Mouse (Mus musculus): ENCODE data around the gene Slc24a4.

Slc24a4 gene

GRCm38 (mm10) chr12:102284618-102285159, 156.2 kb downstream of the Slc24a4 start:
- DNase-seq (ENCODE audit: low read depth, low spot score), result no peak

- DNase-seq (ENCODE audit: low read depth, low spot score), result no peak
These were observed 156.8 kb downstream of the Slc24a4 start for GRCm38 (mm10) chr12:102285318-102285717.

- DNase-seq (ENCODE audit: low read depth, low spot score), result no peak
These were observed 157.2 kb downstream of the Slc24a4 start for GRCm38 (mm10) chr12:102285779-102286178.

- DNase-seq (ENCODE audit: low read depth, low spot score), result no peak
These were observed 158.3 kb downstream of the Slc24a4 start for GRCm38 (mm10) chr12:102286681-102287414.

GRCm38 (mm10) chr12:102287904-102288602, 159.5 kb downstream of the Slc24a4 start:
- no peak for DNase-seq (ENCODE audit: low read depth, low spot score)

- DNase-seq (ENCODE audit: low read depth, low spot score), result no peak
These were observed 160.3 kb downstream of the Slc24a4 start for GRCm38 (mm10) chr12:102288846-102289245.

GRCm38 (mm10) chr12:102289568-102289967, 161.0 kb downstream of the Slc24a4 start:
- DNase-seq (ENCODE audit: low read depth, low spot score), result no peak

GRCm38 (mm10) chr12:102290662-102291061, 162.1 kb downstream of the Slc24a4 start:
- DNase-seq (ENCODE audit: low read depth, low spot score), result no peak

- DNase-seq (ENCODE audit: low read depth, low spot score), result no peak
These were observed 163.2 kb downstream of the Slc24a4 start for GRCm38 (mm10) chr12:102291686-102292085.

- DNase-seq (ENCODE audit: low read depth, low spot score), result no peak
These were observed 164.1 kb downstream of the Slc24a4 start for GRCm38 (mm10) chr12:102292501-102293215.

GRCm38 (mm10) chr12:102294634-102295033, 166.1 kb downstream of the Slc24a4 start:
- DNase-seq (ENCODE audit: low read depth, low spot score), result no peak

- no peak for DNase-seq (ENCODE audit: low read depth, low spot score)
These were observed 166.7 kb downstream of the Slc24a4 start for GRCm38 (mm10) chr12:102295230-102295629.

GRCm38 (mm10) chr12:102295662-102296061, 167.1 kb downstream of the Slc24a4 start:
- no peak for DNase-seq (ENCODE audit: low read depth, low spot score)

GRCm38 (mm10) chr12:102296361-102296760, 167.8 kb downstream of the Slc24a4 start:
- no peak for DNase-seq (ENCODE audit: low read depth, low spot score)

GRCm38 (mm10) chr12:102296967-102297366, 168.4 kb downstream of the Slc24a4 start:
- DNase-seq (ENCODE audit: low read depth, low spot score), result no peak

- DNase-seq (ENCODE audit: low read depth, low spot score), result no peak
These were observed 170.7 kb downstream of the Slc24a4 start for GRCm38 (mm10) chr12:102299209-102299608.

- DNase-seq (ENCODE audit: low read depth, low spot score), result no peak
These were observed 173.1 kb downstream of the Slc24a4 start for GRCm38 (mm10) chr12:102301585-102301984.

GRCm38 (mm10) chr12:102302322-102302721, 173.8 kb downstream of the Slc24a4 start:
- no peak for DNase-seq (ENCODE audit: low read depth, low spot score)

GRCm38 (mm10) chr12:102302831-102303351, 174.4 kb downstream of the Slc24a4 start:
- DNase-seq (ENCODE audit: low read depth, low spot score), result no peak

GRCm38 (mm10) chr12:102303867-102304266, 175.3 kb downstream of the Slc24a4 start:
- DNase-seq (ENCODE audit: low read depth, low spot score), result no peak

- DNase-seq (ENCODE audit: low read depth, low spot score), result no peak
These were observed 176.7 kb downstream of the Slc24a4 start for GRCm38 (mm10) chr12:102305069-102305836.
